In the genomic region with DNA sequence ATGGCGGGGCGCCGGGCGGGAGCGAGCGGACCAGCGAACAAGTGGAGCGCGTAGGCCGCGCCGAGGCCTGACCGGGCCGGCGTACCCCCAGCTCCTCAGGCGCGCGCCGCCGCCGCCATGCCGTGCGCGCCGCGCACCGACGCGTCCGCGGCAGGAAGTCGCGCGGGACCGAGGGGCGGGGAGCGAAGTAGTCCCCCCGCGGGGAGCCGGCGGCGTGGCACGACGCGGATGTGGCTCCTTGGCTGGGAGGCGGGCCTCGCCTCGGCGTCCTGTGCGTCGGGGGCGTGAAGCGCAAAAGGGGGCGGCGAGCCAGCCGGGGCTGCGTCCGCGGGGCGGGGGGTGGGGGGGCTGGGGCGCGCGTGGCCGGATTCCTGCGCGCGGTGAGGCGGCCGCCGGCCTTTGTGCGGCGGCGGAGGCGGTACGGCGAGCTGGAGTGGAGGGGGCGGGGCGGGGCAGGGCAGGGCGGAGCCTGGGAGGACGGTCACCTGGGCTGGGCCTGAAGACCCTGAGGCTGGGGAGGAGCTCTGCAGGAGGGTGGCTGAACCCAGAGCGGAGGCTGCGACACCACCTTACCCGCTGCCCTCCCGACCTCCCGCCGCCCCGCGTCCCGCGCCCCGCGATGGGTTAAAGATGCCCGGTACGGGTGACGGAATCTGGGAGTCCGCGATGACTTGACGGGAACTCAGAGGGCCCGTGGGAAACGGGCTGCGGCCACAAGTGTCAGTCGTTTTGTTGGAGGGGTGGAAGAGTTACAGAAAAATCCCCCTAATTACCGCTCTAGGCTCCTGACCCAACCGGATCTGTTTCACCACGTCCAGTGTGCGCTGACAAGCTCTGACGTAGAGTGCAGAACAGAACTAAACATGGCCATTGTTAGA, we compare ENCODE assay signal across 8 mouse cellular contexts. TPM values are rescaled to one million over a fixed set of nuclear protein-coding genes. Genes with fewer than 3 reads are reported as not detected.
DNase-seq lines count a peak whose midpoint lies in the region; ATAC-seq lines count a peak whose summit lies in the region.

TSS of gene Brwd1 (minus strand) at position 226 of the 878 bp plus-strand sequence.

- peak; percentile 95 to 96 for DNase-seq in adrenal gland, adult (ENCODE audit: inconsistent age in 2 of 2, low spot score in 1 of 2)
- DNase-seq in embryo, embryonic 10.5 days (ENCODE audit: low spot score), result peak; percentile 91
- DNase-seq in gastrocnemius, postnatal 14 days, result peak; percentile 95
- DNase-seq in induced T-regulatory cell, adult 2 months (ENCODE audit: low read depth), result peak; percentile 90
- DNase-seq in left cerebral cortex, adult 8-10 months (ENCODE audit: low spot score in 2 of 2), result peak; percentile 53 to 89
- DNase-seq in right cerebral cortex, adult 2 months (ENCODE audit: low spot score in 2 of 2), result peak; percentile 83 to 84
- DNase-seq in urinary bladder, postnatal 10 days (ENCODE audit: low spot score), result peak; percentile 56

- peak; percentile 67 for ATAC-seq in megakaryocyte, adult 5-6 weeks (ENCODE audit: poor library complexity, severe bottlenecking)

- intact Hi-C loops in gastrocnemius, postnatal 14 days (cut with DNase I; ENCODE audit: low total_unique reads), result no loop called here

RNA-seq across cellular contexts. Expression of gene Brwd1, which starts in this region (rescaled TPM):
- total RNA-seq in gastrocnemius, postnatal 14 days (2021), result 10 to 100 TPM; 65.9 to 72.2 TPM
- 100 to 1,000 TPM; 140 to 158 (median 147) TPM for total RNA-seq in left cerebral cortex, adult 8-10 months (2022)
- 17.0 and 28.7 TPM in 2 replicates for total RNA-seq in megakaryocyte, adult 5-6 weeks (2015)
- total RNA-seq in megakaryocyte, adult 5-6 weeks (2017), result 32.3 and 34.6 TPM in 2 replicates

Comparison
In these comparisons a context has a peak if more than half of its experiments do, and no peak if none do; other contexts are left out.
1. Peak in every context shown above with its lines: DNase-seq and ATAC-seq.